Mouse (Mus musculus): ENCODE results near the gene Armc12.

Gene Armc12

GRCm38 (mm10) chr17:28530506-28530905 lies at the start of gene Armc12:
TSS of gene Armc12 (plus strand) at chr17:28530806.
- in situ Hi-C loops (cut with MboI, MseI), result no loop called here

- in situ Hi-C loops (cut with MboI, MseI), result loop anchor here (5.0 kb wide), 1 partner anchor 37 kb away; no protein-coding TSS in a partner anchor
These were observed 45.7 kb upstream of the Armc12 start for GRCm38 (mm10) chr17:28484704-28485445.

- in situ Hi-C loops (cut with MboI, MseI), result loop anchor here (5.0 kb wide), 1 partner anchor 37 kb away; no protein-coding TSS in a partner anchor
These were observed 45.1 kb upstream of the Armc12 start for GRCm38 (mm10) chr17:28485446-28485948.

GRCm38 (mm10) chr17:28485977-28486400 lies 44.6 kb upstream of the Armc12 start:
- in situ Hi-C loops (cut with MboI, MseI), result loop anchor here (5.0 kb wide), 1 partner anchor 36 kb away; no protein-coding TSS in a partner anchor

GRCm38 (mm10) chr17:28486720-28487119 lies 43.9 kb upstream of the Armc12 start:
- in situ Hi-C loops (cut with MboI, MseI), result loop anchor here (5.0 kb wide), 1 partner anchor 36 kb away; no protein-coding TSS in a partner anchor

- in situ Hi-C loops (cut with MboI, MseI), result loop anchor here (5.0 kb wide), 1 partner anchor 35 kb away; no protein-coding TSS in a partner anchor
These were observed 42.9 kb upstream of the Armc12 start for GRCm38 (mm10) chr17:28487584-28488257.

GRCm38 (mm10) chr17:28488258-28489013 lies 42.2 kb upstream of the Armc12 start:
- in situ Hi-C loops (cut with MboI, MseI), result loop anchor here (5.0 kb wide), 1 partner anchor 34 kb away; no protein-coding TSS in a partner anchor

GRCm38 (mm10) chr17:28491035-28491770 lies 39.4 kb upstream of the Armc12 start:
- in situ Hi-C loops (cut with MboI, MseI), result no loop called here

GRCm38 (mm10) chr17:28495832-28496231 lies 34.8 kb upstream of the Armc12 start:
- in situ Hi-C loops (cut with MboI, MseI), result no loop called here

- in situ Hi-C loops (cut with MboI, MseI), result no loop called here
These were observed 31.4 kb upstream of the Armc12 start for GRCm38 (mm10) chr17:28499190-28499589.

- in situ Hi-C loops (cut with MboI, MseI), result no loop called here
These were observed 30.1 kb upstream of the Armc12 start for GRCm38 (mm10) chr17:28500465-28500864.

- in situ Hi-C loops (cut with MboI, MseI), result no loop called here
These were observed 28.3 kb upstream of the Armc12 start for GRCm38 (mm10) chr17:28502196-28502821.

- in situ Hi-C loops (cut with MboI, MseI), result no loop called here
These were observed 26.4 kb upstream of the Armc12 start for GRCm38 (mm10) chr17:28504182-28504581.

- in situ Hi-C loops (cut with MboI, MseI), result no loop called here
These were observed 25.0 kb upstream of the Armc12 start for GRCm38 (mm10) chr17:28505591-28505990.

GRCm38 (mm10) chr17:28506895-28507294 lies 23.7 kb upstream of the Armc12 start:
- in situ Hi-C loops (cut with MboI, MseI), result no loop called here

GRCm38 (mm10) chr17:28507496-28507895 lies 23.1 kb upstream of the Armc12 start:
- in situ Hi-C loops (cut with MboI, MseI), result no loop called here

- in situ Hi-C loops (cut with MboI, MseI), result no loop called here
These were observed 19.9 kb upstream of the Armc12 start for GRCm38 (mm10) chr17:28510445-28511342.

- in situ Hi-C loops (cut with MboI, MseI), result no loop called here
These were observed 18.7 kb upstream of the Armc12 start for GRCm38 (mm10) chr17:28511616-28512541.

Data from regulatory T cell (primary cell).